Mouse (Mus musculus): ENCODE data around the gene Ank.

- TF ChIP-seq CTCF (IDR thresholded peaks at IDR 0.05; ENCODE audit: control insufficient read depth, insufficient read depth, low read length) (no peak), POLR2A (IDR thresholded peaks at IDR 0.05; ENCODE audit: borderline replicate concordance, control insufficient read depth, low read depth, low read length) (no peak)
Observed at GRCm38 (mm10) chr15:27430241-27430640, 36.2 kb upstream of the Ank start.
